Mouse (Mus musculus) C2C12 (cell line): ENCODE data around the gene Rps6kc1.

Experiments
- CEBPB ChIP-seq: IDR thresholded peaks from one replicate; pipeline ENCODE4 v1.6.1; 2011; ENCODE audit warnings: low read depth, mild to moderate bottlenecking, control low read depth, moderate library complexity
- CTCF ChIP-seq: IDR thresholded peaks from one replicate; pipeline ENCODE4 v1.5.1; 2011; ENCODE audit not compliant: control insufficient read depth, insufficient read depth, insufficient read length
- FOSL1 ChIP-seq: IDR thresholded peaks from one replicate; pipeline ENCODE4 v1.8.0; 2011; ENCODE audit warnings: mild to moderate bottlenecking, low read length; ENCODE audit not compliant: poor library complexity, insufficient read depth, severe bottlenecking
- MAX ChIP-seq: IDR thresholded peaks from one replicate; pipeline ENCODE4 v1.6.1; 2011; ENCODE audit warnings: mild to moderate bottlenecking, control low read depth
- MYOD1 ChIP-seq: IDR thresholded peaks from one replicate; pipeline ENCODE4 v1.6.1; 2011; ENCODE audit warnings: low read depth; ENCODE audit not compliant: control insufficient read depth, insufficient read length
- MYOG ChIP-seq: IDR thresholded peaks from one replicate; pipeline ENCODE4 v1.6.1; 2011; ENCODE audit not compliant: control insufficient read depth, insufficient read length; ENCODE audit errors: extremely low read depth
- USF1 ChIP-seq: IDR thresholded peaks from one replicate; pipeline ENCODE4 v1.6.1; 2011; ENCODE audit warnings: low read depth, mild to moderate bottlenecking, control low read depth, moderate library complexity

DNA sequence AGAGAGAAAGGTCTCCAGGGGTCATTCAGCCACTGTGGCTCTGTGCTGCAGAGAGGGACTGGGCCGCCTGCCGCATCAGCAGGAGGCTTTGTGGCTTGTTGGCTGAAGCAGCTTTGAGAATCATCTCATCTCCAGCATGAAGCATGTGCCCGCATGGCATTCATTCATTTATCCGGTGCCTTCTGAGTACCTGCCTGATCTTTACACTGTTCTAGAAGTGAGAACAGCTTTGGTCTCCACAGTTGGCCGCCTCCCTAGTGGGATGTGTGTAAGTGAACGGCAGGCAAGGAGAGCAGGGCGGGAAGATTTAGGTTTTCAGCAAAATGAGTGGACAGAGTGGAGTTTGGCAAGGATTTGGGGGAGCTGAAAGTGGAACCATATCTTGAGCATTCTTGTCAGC, 28.2 kb upstream of the Rps6kc1 start:
- TF ChIP-seq CTCF, result no peak
- TF ChIP-seq USF1, result no peak
- no peak for TF ChIP-seq MYOD1
- TF ChIP-seq MYOG, result no peak
- TF ChIP-seq MAX, result no peak
- TF ChIP-seq CEBPB, result no peak
- TF ChIP-seq FOSL1, result no peak
